Mouse (Mus musculus): Measurements from ENCODE around the gene Rbfox3.

- no peak for TF ChIP-seq CTCF (IDR thresholded peaks at IDR 0.05; ENCODE audit: low read depth)
- TF ChIP-seq EP300 (IDR thresholded peaks at IDR 0.05; ENCODE audit: low read depth) = no peak
These were observed 128.7 kb downstream of the Rbfox3 start for GRCm38 (mm10) chr11:118782677-118783076.

Data from liver, embryonic 14.5 days (tissue).